Mouse (Mus musculus) 416B (cell line): Measurements from ENCODE around the gene Cuedc2.

ENCODE experiments used
- DNase-seq: peaks from one replicate; pipeline ENCODE4 v3.0.0; 2011; ENCODE audit warnings: low read depth

The Cuedc2 gene

DNA sequence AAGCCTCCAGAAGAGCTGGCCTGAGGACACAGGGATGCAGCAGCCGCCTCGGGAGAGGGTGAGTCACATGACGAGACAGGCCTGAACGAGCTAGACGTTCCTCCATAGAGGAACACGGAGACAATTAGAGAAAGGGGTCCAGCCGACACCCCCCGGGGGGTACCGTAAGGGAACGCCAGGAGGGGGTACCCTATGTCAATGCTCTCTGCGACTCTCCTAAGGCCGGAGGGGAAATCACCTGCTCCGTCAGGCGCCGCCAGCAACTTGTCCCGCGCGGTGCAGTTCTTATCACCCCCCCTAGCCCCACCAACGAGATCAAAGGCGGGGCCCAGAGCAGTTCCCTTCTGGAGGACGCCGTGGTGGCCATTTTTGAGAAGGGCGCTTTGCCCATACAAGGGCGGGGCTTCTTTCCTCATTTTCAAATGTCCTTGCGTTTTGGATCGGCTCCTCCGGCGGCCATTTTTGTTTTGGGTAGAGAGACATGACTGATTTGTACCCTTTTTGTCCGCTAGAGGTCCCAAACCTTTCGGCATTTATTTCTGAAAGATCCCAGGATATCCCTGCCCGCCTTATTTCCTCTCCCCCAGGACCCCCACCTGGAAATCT, at the start of gene Cuedc2:
Gene Cuedc2, minus strand, starts transcription at position 372 of the 606 bp plus-strand sequence.
- DNase-seq: peak; percentile 99

DNA sequence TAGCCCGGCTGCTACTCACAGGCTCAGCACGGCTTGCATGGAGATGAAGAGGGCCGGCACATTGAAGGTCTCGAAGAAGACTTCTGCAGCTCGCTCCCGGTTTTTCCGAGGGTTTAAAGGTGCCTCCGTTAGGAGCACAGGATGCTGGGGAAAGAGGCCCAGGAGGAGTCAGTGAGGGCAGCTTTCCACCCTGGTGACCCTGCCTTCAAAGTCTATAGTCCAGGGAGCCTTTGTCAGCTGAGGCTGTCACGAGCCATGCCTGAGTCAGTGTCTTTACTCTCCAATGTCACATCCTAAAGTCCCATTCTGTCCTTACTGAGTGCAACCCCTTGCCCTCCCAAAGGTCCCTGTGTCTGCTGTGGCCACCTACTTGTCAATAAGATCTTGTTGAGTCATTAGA, 43.8 kb upstream of the Cuedc2 start:
- DNase-seq: no peak

DNA sequence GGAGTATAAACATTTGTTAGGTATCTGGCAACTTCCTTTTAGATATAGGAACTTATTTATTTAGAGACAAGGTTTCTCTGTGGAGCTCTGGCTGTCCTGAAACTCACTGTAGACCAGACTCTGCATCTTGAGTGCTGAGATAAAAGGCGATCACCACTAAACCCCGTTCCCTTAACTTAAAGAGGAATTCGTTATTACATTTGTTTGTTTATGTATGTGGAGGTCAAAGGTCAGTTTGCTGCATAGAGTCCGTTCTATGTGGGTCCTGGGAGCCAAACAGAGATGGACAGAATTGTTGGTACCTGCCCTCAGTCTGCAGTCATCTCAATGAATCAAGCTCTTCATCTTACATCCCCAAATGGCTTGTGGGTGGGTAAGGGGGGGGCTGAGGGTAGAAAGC, 37.4 kb upstream of the Cuedc2 start:
- no peak for DNase-seq

DNA sequence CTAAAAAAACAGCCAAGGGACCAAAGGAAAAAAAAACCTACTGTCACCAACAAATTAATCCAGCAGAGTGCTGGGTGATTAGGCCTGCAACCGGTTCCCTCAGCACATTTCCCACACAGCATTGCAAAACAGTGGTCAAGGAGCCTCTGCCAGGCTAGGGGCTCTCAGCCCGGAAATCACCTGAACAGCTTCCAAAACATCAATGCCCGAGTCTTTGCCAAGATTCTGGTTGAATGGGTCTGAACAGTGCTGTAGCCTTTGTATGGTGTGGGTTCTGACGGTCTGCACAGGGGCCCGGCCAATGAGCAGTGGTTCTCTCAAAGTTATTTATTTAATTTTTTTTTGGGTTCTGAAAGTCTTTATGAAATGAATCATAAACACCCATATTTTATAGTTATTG, 37.0 kb upstream of the Cuedc2 start:
- DNase-seq: no peak

DNA sequence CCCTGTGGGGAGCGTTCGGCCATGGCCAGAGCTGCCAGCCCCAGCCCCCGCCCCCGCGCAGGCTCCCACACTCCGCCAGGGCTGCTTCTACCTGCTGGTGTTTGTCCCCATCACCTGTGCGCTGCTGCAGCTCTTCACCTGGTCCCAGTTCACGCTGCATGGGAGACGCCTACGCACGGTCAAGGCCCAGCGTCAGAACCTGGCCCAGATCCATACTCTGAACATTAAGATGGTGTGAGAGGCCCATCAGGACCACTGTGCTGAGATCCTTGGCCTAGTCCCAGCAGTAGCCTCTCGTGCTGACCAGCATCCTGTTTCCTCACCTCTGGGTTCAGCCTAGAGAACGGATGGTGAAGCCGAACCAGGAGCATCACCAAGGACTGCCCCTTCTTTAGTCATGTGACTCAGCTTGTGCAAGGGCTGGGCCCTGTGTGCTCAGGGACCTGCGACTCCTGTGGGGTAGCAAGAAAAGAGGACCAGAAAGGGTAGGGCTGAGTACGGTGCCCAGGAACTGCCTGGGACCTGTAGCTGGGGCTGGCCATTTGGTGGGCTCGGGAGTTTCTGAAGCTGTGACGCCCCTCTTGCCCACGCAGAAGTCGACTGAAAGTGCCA, 36.1 kb upstream of the Cuedc2 start:
- peak; percentile 42 for DNase-seq

DNA sequence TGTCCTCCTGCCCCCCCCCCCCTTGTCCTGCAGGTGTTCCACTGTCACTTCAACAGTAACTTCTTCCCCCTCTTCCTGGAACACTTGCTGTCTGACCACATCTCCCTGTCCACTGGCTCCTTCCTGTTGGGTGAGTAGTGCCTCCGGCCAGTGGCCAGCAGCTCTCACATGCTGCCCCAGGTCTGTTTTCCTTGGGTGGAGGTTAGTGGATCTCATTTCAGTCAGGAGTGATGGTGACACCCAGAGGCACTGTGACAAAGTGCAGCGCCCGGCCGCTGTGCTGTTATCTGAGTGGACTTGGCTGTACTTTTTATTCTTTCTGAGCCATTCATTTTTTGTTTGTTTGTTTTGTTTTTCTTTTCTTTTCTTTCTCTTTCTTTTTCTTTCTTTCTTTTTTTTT, 30.7 kb upstream of the Cuedc2 start:
- peak; percentile 93 for DNase-seq

DNA sequence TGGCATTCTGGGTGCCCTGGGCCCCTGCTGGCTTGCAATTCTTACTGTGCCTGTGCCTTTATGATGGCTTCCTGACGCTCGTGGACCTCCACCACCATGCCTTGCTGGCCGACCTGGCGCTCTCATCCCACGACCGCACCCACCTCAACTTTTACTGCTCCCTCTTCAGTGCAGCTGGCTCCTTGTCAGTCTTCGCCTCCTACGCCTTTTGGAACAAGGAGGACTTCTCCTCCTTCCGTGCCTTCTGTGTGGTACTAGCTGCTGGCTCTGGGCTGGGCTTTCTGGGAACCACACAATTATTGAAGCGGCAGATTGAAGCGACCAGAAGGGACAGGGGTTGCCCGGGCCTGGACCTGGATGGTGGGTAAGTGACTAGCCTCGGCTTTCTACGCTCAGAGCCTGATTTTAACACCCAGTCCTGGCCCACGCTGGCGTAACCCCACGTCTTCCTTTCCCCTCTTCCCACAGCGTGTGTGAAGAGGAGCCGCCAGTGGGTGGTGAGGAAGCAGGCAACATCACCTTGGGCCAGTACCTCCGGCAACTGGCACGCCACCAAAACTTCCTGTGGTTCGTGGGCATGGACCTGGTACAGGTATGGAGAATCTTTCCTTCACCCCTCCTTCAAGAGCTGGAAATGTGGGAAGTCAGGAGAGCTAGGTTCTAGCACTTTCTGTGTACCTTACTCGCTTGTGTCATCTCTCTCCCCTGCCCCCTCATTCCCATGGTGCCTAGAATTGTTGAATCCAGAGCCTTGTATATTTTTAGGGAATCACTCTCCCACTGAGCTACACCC, 29.5 kb upstream of the Cuedc2 start:
- no peak for DNase-seq

DNA sequence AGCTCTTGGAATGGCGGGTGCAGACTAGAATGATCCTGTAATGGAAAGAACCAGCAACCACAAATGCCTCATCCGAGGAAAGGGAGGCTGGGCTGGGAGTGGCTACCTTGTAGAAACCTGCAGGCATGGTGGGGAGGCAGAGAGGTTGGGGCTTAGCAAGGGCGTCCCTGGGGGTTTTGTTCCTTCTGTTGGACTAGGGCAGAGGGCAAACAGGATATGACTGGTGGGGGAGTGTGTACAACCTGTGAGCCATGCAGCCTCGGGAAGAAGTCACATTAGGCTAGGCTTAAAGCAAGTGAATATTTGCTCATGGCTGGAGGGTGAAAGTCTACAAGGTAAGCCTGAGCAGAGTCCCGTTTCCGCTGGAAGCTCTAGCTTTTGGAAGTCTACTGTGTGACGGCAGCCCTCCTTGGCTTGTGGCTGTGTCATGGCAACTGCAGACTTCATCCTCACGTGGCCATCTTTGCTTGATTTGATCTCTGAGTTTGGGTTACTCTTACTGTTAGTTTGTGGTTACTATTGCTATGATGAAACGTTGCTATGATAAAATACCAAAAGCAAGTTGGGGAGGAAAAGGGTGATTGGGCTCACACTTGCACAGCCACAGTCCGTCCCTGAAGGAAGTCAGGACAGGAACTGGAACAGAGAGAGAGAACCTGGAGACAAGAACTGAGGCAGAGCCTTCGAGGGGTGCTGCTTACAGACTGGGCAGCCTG, 24.9 kb upstream of the Cuedc2 start:
- peak; percentile 75 for DNase-seq

DNA sequence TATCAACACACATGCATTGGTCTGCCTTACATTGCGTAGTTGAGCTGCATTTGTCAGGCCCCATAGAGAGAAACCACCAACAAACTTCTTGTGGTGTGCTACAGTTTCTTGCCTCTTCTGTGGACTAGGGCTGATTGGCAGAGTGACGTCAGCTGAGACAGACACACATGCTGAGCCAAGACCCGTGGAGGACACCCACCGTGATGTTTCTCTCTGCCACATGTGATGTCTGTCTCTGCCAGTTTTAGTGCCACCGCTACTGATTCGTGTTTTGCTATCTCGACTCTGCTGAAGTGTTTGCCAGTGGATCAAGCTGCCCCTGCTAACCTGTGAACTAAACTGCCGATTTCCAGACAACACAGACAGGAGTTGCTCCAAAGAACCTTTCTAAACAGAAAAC, 23.6 kb upstream of the Cuedc2 start:
- DNase-seq: no peak

DNA sequence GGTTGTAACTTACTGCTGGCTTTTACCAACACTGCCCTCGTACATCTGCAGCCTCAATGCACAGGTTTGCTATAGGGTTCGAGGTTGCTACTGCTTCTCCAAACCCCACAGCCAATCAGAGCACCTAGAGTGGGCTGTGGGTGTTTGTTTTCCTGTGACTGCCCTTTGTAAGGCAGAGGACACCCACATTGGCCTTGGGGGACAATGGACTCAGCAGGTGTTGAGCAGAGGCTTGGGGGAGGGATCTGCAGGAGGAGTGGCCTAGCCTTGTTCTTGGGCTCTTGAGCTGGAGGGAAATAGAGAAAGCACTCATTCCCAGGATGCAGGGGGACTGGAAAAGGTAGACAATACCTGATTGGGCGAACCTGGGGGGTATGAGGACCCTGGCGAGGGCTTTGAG, 19.9 kb upstream of the Cuedc2 start:
- DNase-seq: peak; percentile 82

DNA sequence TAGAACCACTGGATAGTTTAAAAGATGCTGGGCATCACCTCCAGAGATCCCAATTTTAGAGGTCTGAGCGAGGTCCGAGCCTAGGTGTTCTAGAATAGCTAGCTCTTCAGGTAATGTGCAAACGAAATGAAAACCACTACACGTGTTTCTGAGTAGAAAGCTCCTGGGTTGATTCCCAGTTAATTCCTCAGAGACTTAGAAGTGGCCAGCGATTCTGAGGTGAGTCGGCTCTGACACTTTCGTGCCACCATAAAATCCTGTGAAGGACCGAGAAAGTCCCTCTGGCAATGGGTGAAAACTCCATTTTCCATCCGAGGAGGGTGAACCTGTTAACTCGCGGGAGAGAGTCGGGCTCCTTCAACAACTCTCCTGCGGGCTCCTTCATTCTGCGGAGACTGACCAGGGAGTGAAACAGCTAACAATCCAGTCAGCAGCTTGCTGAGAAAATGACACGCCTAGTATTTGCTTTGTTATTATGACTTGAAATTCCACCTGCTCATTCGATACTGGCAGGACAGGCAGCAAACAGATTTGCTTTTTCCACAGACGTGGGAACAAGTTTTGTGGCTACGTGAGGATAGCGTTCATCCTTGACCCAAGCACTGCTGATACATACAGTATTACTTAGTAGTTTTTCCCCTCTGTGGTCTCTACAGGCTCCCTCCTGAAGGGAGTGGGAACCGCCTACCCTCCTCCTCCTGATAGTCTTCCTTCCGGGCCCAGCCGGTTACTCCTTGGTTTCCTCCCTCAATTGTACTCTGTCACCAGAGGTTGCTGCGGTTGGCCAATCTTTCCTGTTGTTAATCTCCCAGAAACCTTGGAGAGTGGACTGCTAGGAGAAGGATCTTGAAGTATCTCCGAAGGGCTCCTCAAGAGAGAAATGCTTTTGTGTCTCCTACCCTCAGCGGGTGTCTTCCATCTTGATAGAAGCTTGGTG, 19.1 kb upstream of the Cuedc2 start:
- DNase-seq: peak; percentile 95

DNA sequence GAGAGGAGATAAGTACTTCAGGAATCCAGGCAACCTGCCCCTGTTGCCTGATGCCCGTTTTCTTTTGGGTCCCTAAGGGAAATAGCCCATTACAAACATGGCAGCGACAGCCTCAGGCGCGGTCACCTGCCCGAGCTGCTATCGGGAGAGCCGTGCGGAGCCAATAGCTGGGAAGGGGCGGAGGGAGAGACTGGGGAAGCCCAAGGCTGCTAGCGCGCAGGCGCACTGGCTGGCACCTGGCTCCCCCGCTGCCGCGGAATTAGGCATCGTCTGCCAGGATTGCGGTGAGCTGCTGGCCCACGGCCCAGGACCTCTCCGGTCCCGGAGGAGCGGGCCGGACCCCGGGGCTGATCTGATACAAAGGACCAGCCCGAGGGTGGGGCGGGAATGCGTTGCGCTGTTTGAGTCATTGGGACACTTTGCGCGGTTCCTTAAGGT, 18.2 kb upstream of the Cuedc2 start:
- DNase-seq: peak; percentile 94

DNA sequence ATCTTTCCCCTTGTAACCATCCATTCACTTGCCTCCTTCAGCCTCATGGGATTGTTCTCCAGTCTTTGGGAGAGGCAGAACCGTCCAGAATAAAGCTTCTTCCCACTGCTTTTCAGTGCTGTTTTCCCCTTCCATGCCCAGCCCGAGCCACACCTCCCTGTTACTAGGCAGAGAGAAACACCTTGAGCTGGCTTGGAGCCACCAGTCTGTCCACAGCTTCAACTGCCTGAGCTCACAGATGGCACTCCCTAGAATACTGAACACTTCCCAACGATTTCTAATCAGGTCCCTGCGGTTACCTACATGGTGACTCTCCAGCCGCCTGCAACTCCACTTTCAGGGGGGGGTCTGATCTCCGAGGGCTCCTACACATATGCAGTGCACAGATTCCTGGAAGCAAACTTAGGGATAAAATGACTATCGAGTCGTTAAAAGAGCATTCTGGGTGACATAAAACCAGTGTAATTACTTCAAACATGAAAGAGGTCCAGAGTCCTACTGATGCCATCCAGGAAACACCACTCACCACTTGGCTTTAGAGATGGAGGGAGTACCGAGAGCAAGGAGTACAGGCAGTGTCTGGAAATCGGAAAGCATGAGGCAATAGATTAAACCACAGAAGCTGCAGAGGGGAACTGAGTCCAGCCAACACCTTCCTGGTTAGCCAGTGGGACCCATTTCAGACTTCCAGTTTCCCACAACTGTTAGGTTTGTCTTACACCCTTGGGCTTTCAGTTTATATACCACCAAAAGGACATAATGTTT, 11.8 kb upstream of the Cuedc2 start, which contains the start of gene 2310034G01Rik:
Gene 2310034G01Rik, minus strand, starts transcription at position 135 of the 765 bp plus-strand sequence.
- DNase-seq: peak; percentile 68

DNA sequence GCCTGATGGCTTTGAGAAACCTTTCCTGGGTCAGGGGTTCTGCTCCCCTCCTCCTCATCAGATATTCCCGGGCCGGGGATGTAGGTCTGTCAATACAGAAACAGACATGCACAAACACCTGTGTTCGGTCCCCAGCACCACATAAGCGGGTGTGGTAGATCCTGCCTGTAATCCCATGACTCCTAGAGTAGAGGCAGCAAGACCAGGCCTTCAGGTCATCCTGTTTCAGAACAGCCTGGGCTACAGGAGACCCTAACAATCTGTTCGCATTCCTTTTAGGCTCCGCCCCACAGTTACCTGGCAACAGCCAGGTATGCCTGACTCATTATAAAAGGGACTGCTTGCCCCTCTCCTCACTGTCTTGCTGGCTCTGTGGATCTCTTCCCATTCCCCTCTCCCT, 11.0 kb upstream of the Cuedc2 start:
- no peak for DNase-seq

DNA sequence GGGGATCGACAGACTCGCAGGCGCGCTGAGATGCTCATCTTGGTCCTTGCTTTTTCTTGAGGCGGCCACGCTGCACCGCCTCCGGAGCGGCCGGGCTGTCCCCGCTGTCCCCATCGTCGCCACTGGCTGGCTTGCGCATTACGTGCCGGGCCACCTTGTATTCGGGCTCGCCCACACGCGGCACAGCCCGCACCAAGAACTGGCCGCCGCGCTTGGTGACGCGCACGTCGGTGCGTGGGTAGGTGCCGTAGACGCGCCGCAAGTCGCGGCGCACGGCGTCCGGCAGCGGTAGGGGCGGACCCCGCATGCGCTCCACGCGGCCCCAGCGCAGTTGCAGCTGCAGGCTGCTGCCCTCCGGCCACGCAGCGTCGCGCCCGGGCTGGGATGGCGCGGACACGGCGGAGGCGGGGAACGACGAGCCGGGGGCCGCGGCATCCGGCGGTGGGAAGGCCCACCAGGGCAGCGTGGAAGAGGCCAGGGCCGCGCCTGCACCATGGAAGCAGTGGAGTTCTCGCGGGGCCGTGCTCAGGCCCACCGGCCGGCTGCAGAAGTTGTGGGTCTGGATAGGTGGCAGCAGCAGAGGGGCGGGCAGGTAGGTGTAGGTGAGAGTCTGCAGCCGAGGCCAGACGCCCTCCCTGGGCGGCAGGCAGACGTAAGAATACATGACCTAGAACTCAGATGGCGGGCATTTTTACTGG, 10.4 kb upstream of the Cuedc2 start:
- DNase-seq: peak; percentile 85

DNA sequence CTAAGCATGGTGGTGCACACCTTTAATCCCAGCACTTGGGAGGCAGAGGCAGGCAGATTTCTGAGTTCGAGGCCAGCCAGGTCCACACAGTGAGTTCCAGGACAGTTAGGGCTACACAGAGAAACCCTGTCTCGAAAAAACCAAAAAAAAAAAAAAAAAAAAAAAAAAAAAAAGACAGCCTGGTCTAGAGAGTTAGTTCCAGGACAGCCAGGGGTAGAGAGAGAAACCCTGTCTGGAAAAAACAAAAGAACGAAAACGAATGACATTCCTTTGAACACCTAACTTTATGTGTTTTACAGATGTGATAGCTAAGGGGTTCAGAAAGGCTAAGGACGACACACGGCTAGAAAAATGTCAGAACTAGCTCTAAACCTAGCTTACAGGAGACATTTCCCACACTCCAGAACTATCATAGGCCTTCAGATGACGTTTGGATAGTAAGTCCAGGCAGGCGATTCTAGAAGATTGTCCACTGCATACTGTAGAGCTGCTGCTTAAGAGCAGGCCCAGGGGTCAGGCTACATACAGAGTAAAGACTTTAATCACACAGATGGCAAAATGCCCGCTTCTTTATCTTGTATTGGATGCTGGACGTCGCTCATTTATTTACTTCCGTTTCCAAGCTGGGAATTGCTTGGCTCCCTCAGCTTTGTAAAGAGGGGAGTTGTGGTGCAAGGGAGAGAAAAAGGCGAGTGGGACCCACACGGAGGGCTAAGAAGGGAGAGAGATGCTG, 9.6 kb upstream of the Cuedc2 start:
- DNase-seq: peak; percentile 70

DNA sequence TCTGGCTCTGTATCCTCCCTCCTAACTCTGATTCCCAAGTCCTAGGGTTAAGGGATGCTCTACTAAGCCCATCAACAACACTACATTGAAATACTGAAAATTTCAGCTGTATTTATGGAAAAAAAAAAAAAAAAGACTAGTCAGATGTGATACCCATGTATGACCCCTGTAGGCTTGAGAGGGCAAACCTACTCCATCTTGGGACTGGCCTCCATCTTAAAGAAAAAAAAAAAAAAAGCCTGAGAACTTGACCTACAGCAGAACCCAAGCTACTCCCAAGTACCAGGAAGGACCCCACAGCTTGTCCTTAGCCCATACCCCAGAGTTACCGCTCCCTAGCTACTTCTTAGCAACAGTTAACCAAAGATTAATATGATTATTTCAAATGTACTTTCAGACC, 8.6 kb upstream of the Cuedc2 start:
- no peak for DNase-seq

DNA sequence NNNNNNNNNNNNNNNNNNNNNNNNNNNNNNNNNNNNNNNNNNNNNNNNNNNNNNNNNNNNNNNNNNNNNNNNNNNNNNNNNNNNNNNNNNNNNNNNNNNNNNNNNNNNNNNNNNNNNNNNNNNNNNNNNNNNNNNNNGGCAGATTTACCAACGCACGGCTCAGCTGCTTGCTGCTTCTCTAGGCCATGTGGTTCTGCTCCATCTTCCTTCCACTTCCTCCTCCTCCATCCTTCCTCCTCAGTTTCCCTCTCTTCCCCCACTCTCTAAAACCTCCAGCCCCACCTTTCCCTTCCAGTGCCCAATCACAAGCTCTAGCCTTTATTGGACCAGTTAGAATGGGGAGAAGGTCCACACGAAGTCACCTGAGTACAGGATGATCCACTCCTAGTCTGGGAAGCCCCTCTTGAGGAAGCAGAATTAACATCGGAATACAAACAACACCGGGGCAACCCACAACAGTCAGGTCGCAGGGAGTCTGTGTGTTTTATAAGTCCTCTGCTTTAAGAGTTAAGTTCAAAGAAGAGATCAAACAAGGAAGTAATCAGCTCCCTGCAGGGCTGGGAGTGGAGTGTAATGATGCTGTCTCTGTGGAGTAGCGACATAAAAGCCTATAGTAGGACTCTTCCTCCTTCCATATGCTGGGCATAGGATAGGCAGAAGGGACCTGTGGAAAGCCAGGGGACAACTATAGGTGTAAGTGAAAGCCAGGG, 6.4 kb upstream of the Cuedc2 start:
- DNase-seq: no peak
